ENCODE assay signal across 1 mouse cellular context in genomic region chr19:56393311-56393866, GRCm38 (mm10).
TF ChIP-seq lines count a peak whose summit lies in the region.

No protein-coding gene starts in this region.

TF ChIP-seq in MEL, 35 proteins besides CTCF, POLR2A, EP300 and RAD21 (continued from another document):
- TF ChIP-seq POLR2AphosphoS2 (IDR thresholded peaks at IDR 0.05; ENCODE audit: low read length) (no peak), ZMIZ1 (IDR thresholded peaks at IDR 0.05; ENCODE audit: low read depth, low read length) (peak; percentile 93)
